Mouse (Mus musculus): Measurements from ENCODE around the gene Gm5965. TPM values are rescaled to one million over a fixed set of nuclear protein-coding genes. Genes with fewer than 3 reads are reported as not detected.

Gene Gm5965
- polyA plus RNA-seq, 1 experiment = not detected

DNA sequence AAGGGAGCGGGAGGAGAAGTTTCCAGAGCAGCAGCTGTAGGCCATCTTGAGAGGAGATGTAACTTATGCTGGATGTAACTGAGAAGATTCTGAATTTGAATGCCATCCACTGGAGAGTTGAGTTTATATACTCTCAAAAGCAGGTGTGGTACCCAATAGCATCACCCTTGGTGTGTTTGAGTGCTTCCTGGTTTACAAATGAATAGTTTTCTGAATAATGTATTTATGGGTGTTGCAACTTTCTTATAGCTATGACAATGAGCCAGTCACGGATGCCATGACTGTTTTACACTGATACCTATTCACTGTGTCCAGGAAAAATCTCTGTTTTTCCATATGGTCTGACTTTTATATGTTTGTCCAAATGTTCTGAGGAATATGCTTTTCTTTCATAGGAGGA, 3.6 kb upstream of the Gm5965 start, which contains the start of gene 2310057N15Rik:
Gene 2310057N15Rik (minus strand): TSS at position 101 of the 400 bp plus-strand sequence.
- TF ChIP-seq TCF12 (IDR thresholded peaks at IDR 0.05; ENCODE audit: insufficient read depth, poor library complexity, severe bottlenecking) (no peak), CEBPB (IDR thresholded peaks at IDR 0.05; ENCODE audit: insufficient read depth, poor library complexity, severe bottlenecking) (no peak), USF1 (IDR thresholded peaks at IDR 0.05; ENCODE audit: low read depth) (no peak), SRF (IDR thresholded peaks at IDR 0.05; ENCODE audit: control insufficient read depth, insufficient read length, low read depth) (no peak), TCF3 (IDR thresholded peaks at IDR 0.05; ENCODE audit: insufficient read length, low read depth) (no peak), E2F4 (IDR thresholded peaks at IDR 0.05; ENCODE audit: insufficient read depth) (no peak), MYOD1 (IDR thresholded peaks at IDR 0.05; ENCODE audit: control insufficient read depth in 1 of 3, insufficient read length in 2 of 3, low read depth in 2 of 3) (no peak), POLR2A (IDR thresholded peaks at IDR 0.05; ENCODE audit: insufficient read length, low read depth) (no peak), POLR2AphosphoS2 (IDR thresholded peaks at IDR 0.05; ENCODE audit: insufficient read length, low read depth) (no peak), MAX (IDR thresholded peaks at IDR 0.05; ENCODE audit: low read depth) (no peak), REST (IDR thresholded peaks at IDR 0.05; ENCODE audit: insufficient read depth, insufficient read length) (no peak), MYOG (IDR thresholded peaks at IDR 0.05; ENCODE audit: control insufficient read depth in 1 of 3, insufficient read depth in 1 of 3, insufficient read length in 2 of 3, low read depth in 2 of 3) (no peak)
- Histone ChIP-seq H3K4me2 (ENCODE audit: low read depth) (no peak within 1 kb of the TSS), H3K36me3 (ENCODE audit: control insufficient read depth, insufficient read depth) (no peaks in the 10 kb centered on the region), H3K27me3 (ENCODE audit: control insufficient read depth, insufficient read depth, insufficient read length) (no peaks in the 10 kb centered on the region), H3K79me2 (ENCODE audit: control insufficient read depth, insufficient read depth) (no peaks in the 10 kb centered on the region), H3K4me3 (no peak within 1 kb of the TSS), H3ac (ENCODE audit: control insufficient read depth, insufficient read length) (no peak within 1 kb of the TSS)

- Histone ChIP-seq H3K36me3 (ENCODE audit: control insufficient read depth, insufficient read depth) (no peaks in the 10 kb centered on the region), H3ac (ENCODE audit: control insufficient read depth, insufficient read length) (no peak overlapping the region), H3K27me3 (ENCODE audit: control insufficient read depth, insufficient read depth, insufficient read length) (no peaks in the 10 kb centered on the region), H3K4me2 (ENCODE audit: low read depth) (no peak overlapping the region), H3K4me3 (no peak overlapping the region), H3K79me2 (ENCODE audit: control insufficient read depth, insufficient read depth) (no peaks in the 10 kb centered on the region)
- no peak for TF ChIP-seq SRF (IDR thresholded peaks at IDR 0.05; ENCODE audit: control insufficient read depth, insufficient read length, low read depth)
- no peak for TF ChIP-seq E2F4 (IDR thresholded peaks at IDR 0.05; ENCODE audit: insufficient read depth)
- TF ChIP-seq POLR2AphosphoS2 (IDR thresholded peaks at IDR 0.05; ENCODE audit: insufficient read length, low read depth) = no peak
- no peak for TF ChIP-seq CEBPB (IDR thresholded peaks at IDR 0.05; ENCODE audit: insufficient read depth, poor library complexity, severe bottlenecking)
- TF ChIP-seq MYOG (IDR thresholded peaks at IDR 0.05; ENCODE audit: control insufficient read depth in 1 of 3, insufficient read depth in 1 of 3, insufficient read length in 2 of 3, low read depth in 2 of 3) = no peak
- no peak for TF ChIP-seq MAX (IDR thresholded peaks at IDR 0.05; ENCODE audit: low read depth)
- TF ChIP-seq TCF12 (IDR thresholded peaks at IDR 0.05; ENCODE audit: insufficient read depth, poor library complexity, severe bottlenecking) = no peak
- no peak for TF ChIP-seq USF1 (IDR thresholded peaks at IDR 0.05; ENCODE audit: low read depth)
- no peak for TF ChIP-seq POLR2A (IDR thresholded peaks at IDR 0.05; ENCODE audit: insufficient read length, low read depth)
- no peak for TF ChIP-seq REST (IDR thresholded peaks at IDR 0.05; ENCODE audit: insufficient read depth, insufficient read length)
- no peak for TF ChIP-seq MYOD1 (IDR thresholded peaks at IDR 0.05; ENCODE audit: control insufficient read depth in 1 of 3, insufficient read length in 2 of 3, low read depth in 2 of 3)
Observed at GRCm38 (mm10) chr16:88786786-88787185, 9.1 kb downstream of the Gm5965 start.

DNA sequence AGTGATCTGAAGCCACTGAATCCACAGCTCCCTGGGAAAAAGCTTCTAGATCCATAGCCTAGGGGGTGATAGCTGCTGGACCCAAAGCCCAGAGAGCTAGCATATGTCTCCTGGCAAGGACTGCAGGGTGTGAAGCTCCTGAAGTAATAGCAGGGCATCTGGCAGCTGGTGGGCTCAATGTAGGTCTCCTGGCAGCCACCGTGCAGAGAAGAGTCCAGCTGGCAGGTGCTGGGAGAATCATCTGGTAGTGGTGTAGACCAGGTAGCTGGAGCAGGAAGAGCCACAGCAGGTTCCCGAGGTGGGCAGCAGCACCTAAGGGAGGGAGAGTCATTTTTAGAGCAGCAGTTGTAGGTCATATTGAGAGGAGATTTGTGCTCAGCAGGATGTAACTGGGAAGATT, 34.1 kb downstream of the Gm5965 start, which contains the start of gene Gm20741:
Gene Gm20741 (minus strand): TSS at position 394 of the 400 bp plus-strand sequence.
- H3K4me2 ChIP-seq (ENCODE audit: low read depth) = no peak within 1 kb of the TSS
- no peak within 1 kb of the TSS for H3ac ChIP-seq (ENCODE audit: control insufficient read depth, insufficient read length)
- TF ChIP-seq TCF12 (IDR thresholded peaks at IDR 0.05; ENCODE audit: insufficient read depth, poor library complexity, severe bottlenecking) (no peak), USF1 (IDR thresholded peaks at IDR 0.05; ENCODE audit: low read depth) (no peak), MYOD1 (IDR thresholded peaks at IDR 0.05; ENCODE audit: control insufficient read depth in 1 of 3, insufficient read length in 2 of 3, low read depth in 2 of 3) (no peak), CEBPB (IDR thresholded peaks at IDR 0.05; ENCODE audit: insufficient read depth, poor library complexity, severe bottlenecking) (no peak), SRF (IDR thresholded peaks at IDR 0.05; ENCODE audit: control insufficient read depth, insufficient read length, low read depth) (no peak), TCF3 (IDR thresholded peaks at IDR 0.05; ENCODE audit: insufficient read length, low read depth) (no peak), POLR2A (IDR thresholded peaks at IDR 0.05; ENCODE audit: insufficient read length, low read depth) (no peak), MAX (IDR thresholded peaks at IDR 0.05; ENCODE audit: low read depth) (no peak), MYOG (IDR thresholded peaks at IDR 0.05; ENCODE audit: control insufficient read depth in 1 of 3, insufficient read depth in 1 of 3, insufficient read length in 2 of 3, low read depth in 2 of 3) (no peak), POLR2AphosphoS2 (IDR thresholded peaks at IDR 0.05; ENCODE audit: insufficient read length, low read depth) (no peak), REST (IDR thresholded peaks at IDR 0.05; ENCODE audit: insufficient read depth, insufficient read length) (no peak), E2F4 (IDR thresholded peaks at IDR 0.05; ENCODE audit: insufficient read depth) (no peak)
- no peak within 1 kb of the TSS for H3K4me3 ChIP-seq
- H3K36me3 ChIP-seq (ENCODE audit: control insufficient read depth, insufficient read depth) = no peaks in the 10 kb centered on the region
- no peaks in the 10 kb centered on the region for H3K79me2 ChIP-seq (ENCODE audit: control insufficient read depth, insufficient read depth)
- no peaks in the 10 kb centered on the region for H3K27me3 ChIP-seq (ENCODE audit: control insufficient read depth, insufficient read depth, insufficient read length)

GRCm38 (mm10) chr16:88820066-88820465, 42.4 kb downstream of the Gm5965 start, which contains the start of gene Krtap15:
Gene Krtap15 (plus strand): TSS chr16:88820215.
- no peak within 1 kb of the TSS for H3K4me2 ChIP-seq (ENCODE audit: low read depth)
- H3K36me3 ChIP-seq (ENCODE audit: control insufficient read depth, insufficient read depth) = no peaks in the 10 kb centered on the region
- no peak within 1 kb of the TSS for H3ac ChIP-seq (ENCODE audit: control insufficient read depth, insufficient read length)
- no peaks in the 10 kb centered on the region for H3K79me2 ChIP-seq (ENCODE audit: control insufficient read depth, insufficient read depth)
- no peaks in the 10 kb centered on the region for H3K27me3 ChIP-seq (ENCODE audit: control insufficient read depth, insufficient read depth, insufficient read length)
- no peak for TF ChIP-seq POLR2A (IDR thresholded peaks at IDR 0.05; ENCODE audit: insufficient read length, low read depth)
- no peak for TF ChIP-seq SRF (IDR thresholded peaks at IDR 0.05; ENCODE audit: control insufficient read depth, insufficient read length, low read depth)
- no peak for TF ChIP-seq REST (IDR thresholded peaks at IDR 0.05; ENCODE audit: insufficient read depth, insufficient read length)
- no peak within 1 kb of the TSS for H3K4me3 ChIP-seq

GRCm38 (mm10) chr16:88823736-88824135, 46.0 kb downstream of the Gm5965 start:
- H3K27me3 ChIP-seq (ENCODE audit: control insufficient read depth, insufficient read depth, insufficient read length) = no peaks in the 10 kb centered on the region
- H3ac ChIP-seq (ENCODE audit: control insufficient read depth, insufficient read length) = no peak overlapping the region
- TF ChIP-seq REST (IDR thresholded peaks at IDR 0.05; ENCODE audit: insufficient read depth, insufficient read length) (no peak), MYOG (IDR thresholded peaks at IDR 0.05; ENCODE audit: control insufficient read depth in 1 of 3, insufficient read depth in 1 of 3, insufficient read length in 2 of 3, low read depth in 2 of 3) (no peak), POLR2A (IDR thresholded peaks at IDR 0.05; ENCODE audit: insufficient read length, low read depth) (no peak), CEBPB (IDR thresholded peaks at IDR 0.05; ENCODE audit: insufficient read depth, poor library complexity, severe bottlenecking) (no peak), MAX (IDR thresholded peaks at IDR 0.05; ENCODE audit: low read depth) (no peak), MYOD1 (IDR thresholded peaks at IDR 0.05; ENCODE audit: control insufficient read depth in 1 of 3, insufficient read length in 2 of 3, low read depth in 2 of 3) (no peak)
- H3K36me3 ChIP-seq (ENCODE audit: control insufficient read depth, insufficient read depth) = no peaks in the 10 kb centered on the region
- H3K4me3 ChIP-seq = no peak overlapping the region
- no peak overlapping the region for H3K4me2 ChIP-seq (ENCODE audit: low read depth)
- no peaks in the 10 kb centered on the region for H3K79me2 ChIP-seq (ENCODE audit: control insufficient read depth, insufficient read depth)

All from myocyte (in vitro differentiated cells).